Mouse (Mus musculus) testis, adult 2 months (tissue): ENCODE data around the gene Hoxa3. TPM values are rescaled to one million over a fixed set of nuclear protein-coding genes. Genes with fewer than 3 reads are reported as not detected.

Experiments
- H3K27ac ChIP-seq: fragments of 200-500 bp; 2 replicates; pipeline ENCODE4 v1.5.1; 2012; ENCODE audit warnings: low read depth, low read length; ENCODE audit not compliant: control insufficient read depth, insufficient read depth
- H3K27me3 ChIP-seq: fragments of 200-500 bp; 2 replicates; pipeline ENCODE4 v1.6.1; 2012; ENCODE audit warnings: mild to moderate bottlenecking, low read length, moderate library complexity; ENCODE audit not compliant: control insufficient read depth, insufficient read depth
- H3K36me3 ChIP-seq: fragments of 200-500 bp; 2 replicates; pipeline ENCODE4 v1.6.1; 2012; ENCODE audit warnings: mild to moderate bottlenecking, low read length; ENCODE audit not compliant: control insufficient read depth, insufficient read depth
- H3K4me1 ChIP-seq: fragments of 200-500 bp; 2 replicates; pipeline ENCODE4 v1.6.1; 2012; ENCODE audit warnings: low read length; ENCODE audit not compliant: control insufficient read depth, insufficient read depth
- H3K4me3 ChIP-seq: fragments of 200-500 bp; 2 replicates; pipeline ENCODE4 v1.5.1; 2012; ENCODE audit warnings: low read depth, mild to moderate bottlenecking, low read length, moderate library complexity, mixed read lengths; ENCODE audit not compliant: control insufficient read depth
- CTCF ChIP-seq: fragments of 200-500 bp; IDR thresholded peaks from 2 replicates; pipeline ENCODE4 v1.5.1; 2012; ENCODE audit warnings: low read depth, mild to moderate bottlenecking, inconsistent platforms, low read length, moderate library complexity; ENCODE audit not compliant: control insufficient read depth, insufficient read depth, insufficient replicate concordance
- POLR2A ChIP-seq: fragments of 200-500 bp; IDR thresholded peaks from 2 replicates; pipeline ENCODE4 v1.6.1; 2012; ENCODE audit warnings: low read depth, mild to moderate bottlenecking, inconsistent platforms, low read length, moderate library complexity; ENCODE audit not compliant: control insufficient read depth
- polyA plus RNA-seq: library from polyadenylated mRNA; depleted of rRNA; stranded (reverse); fragments of >200 nt; gene quantifications from 2 replicates; pipeline ENCODE4 v1.2.3, GENCODE M21; 2012; rRNA removed

Hoxa3 gene
- polyA plus RNA-seq, 1 experiment, result 5.8 TPM

DNA sequence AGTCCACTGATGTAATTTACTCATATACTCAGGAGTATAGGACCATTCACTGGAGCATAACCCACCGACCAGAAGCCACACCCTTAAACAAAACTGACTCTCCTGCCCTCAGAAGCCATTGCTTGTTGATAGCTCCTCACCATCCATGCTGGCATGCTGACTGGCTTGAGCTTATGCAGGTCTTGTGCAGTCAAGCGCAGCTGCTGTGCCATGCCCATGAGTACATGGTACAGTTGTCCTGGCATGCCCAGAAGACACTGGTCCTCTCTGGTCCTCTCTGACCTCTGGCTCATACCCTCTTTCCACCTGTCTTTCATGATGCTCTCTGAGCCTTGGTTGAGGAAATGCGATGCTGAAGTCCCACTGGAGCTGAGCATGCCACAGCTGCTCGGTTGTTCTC is 89.5 kb downstream of the Hoxa3 start:
- Histone ChIP-seq H3K36me3 (no peaks in the 10 kb centered on the region), H3K27me3 (no peaks in the 10 kb centered on the region), H3K27ac (no peak overlapping the region), H3K4me1 (no peaks in the 10 kb centered on the region), H3K4me3 (no peak overlapping the region)
- TF ChIP-seq CTCF (no peak), POLR2A (no peak)

DNA sequence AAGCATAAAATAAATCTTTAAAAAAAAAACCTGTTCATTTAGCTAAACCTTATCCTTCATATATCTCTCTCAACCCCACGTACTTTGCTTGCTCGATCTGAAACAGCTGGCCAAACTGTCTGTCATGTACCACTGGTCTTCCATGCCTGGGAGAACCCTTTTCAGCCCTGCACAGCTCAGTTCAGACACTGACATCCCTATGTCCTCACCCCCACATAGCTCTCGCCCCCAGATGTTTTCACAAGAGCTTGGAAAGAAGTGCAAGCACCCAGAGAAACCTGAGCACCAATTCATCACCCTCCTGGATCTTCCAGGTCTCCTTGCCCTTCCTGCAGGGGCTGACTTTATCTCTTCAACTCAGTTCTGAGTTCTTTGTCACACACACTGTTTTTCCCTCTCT is 92.0 kb downstream of the Hoxa3 start:
- no peak overlapping the region for H3K4me3 ChIP-seq
- TF ChIP-seq CTCF (no peak), POLR2A (no peak)
- H3K27me3 ChIP-seq, result no peaks in the 10 kb centered on the region
- no peak overlapping the region for H3K27ac ChIP-seq
- no peaks in the 10 kb centered on the region for H3K4me1 ChIP-seq
- H3K36me3 ChIP-seq, result no peaks in the 10 kb centered on the region

Other genes starting within 250 kb of the Hoxa3 start
- gene Skap2, start 200.8 kb downstream of the Hoxa3 start, polyA plus RNA-seq, result 9.4 and 15.2 TPM in 2 replicates
- 0.07 and 0.14 TPM in 2 replicates for gene Hoxa1, start 55.0 kb downstream of the Hoxa3 start, polyA plus RNA-seq
- gene Hoxa2, start 48.5 kb downstream of the Hoxa3 start, polyA plus RNA-seq, result 0.07 and 0.08 TPM in 2 replicates
- not detected in 2 replicates for gene 5730596B20Rik, start 35.8 kb downstream of the Hoxa3 start, polyA plus RNA-seq
- gene Hoxa4, start 21.6 kb downstream of the Hoxa3 start, polyA plus RNA-seq, result 61.2 and 65.3 TPM in 2 replicates
- gene Hoxa5, start 8.7 kb downstream of the Hoxa3 start, polyA plus RNA-seq, result 0.06 and 0.08 TPM in 2 replicates
- 0.21 TPM in 1 of 2 replicates, not detected in the other for gene Hoxa6, start 4.6 kb downstream of the Hoxa3 start, polyA plus RNA-seq
- not detected in 2 replicates for gene Gm28308, start within 50 bp of the Hoxa3 start, polyA plus RNA-seq
- 0.48 and 0.72 TPM in 2 replicates for gene Hoxa7, start 8.5 kb upstream of the Hoxa3 start, polyA plus RNA-seq
- 0.52 and 1.9 TPM in 2 replicates for gene Hoxa9, start 17.8 kb upstream of the Hoxa3 start, polyA plus RNA-seq
- 0.19 and 1.6 TPM in 2 replicates for gene Hoxa10, start 27.5 kb upstream of the Hoxa3 start, polyA plus RNA-seq
- gene Hoxa11, start 32.5 kb upstream of the Hoxa3 start, polyA plus RNA-seq, result 0.47 TPM in 1 of 2 replicates, not detected in the other
- not detected in 2 replicates for gene Hoxa13, start 47.5 kb upstream of the Hoxa3 start, polyA plus RNA-seq
- 0.02 and 0.08 TPM in 2 replicates for gene Evx1, start 100.2 kb upstream of the Hoxa3 start, polyA plus RNA-seq